Mouse (Mus musculus) liver, embryonic 14.5 days (tissue): ENCODE results near the gene Col6a6.

ENCODE experiments used
- CTCF ChIP-seq: IDR thresholded peaks from 2 replicates; pipeline ENCODE4 v1.5.1; 2016; ENCODE audit warnings: antibody characterized with exemption, low read depth, control low read depth
- EP300 ChIP-seq: IDR thresholded peaks from 2 replicates; pipeline ENCODE4 v1.6.1; 2016; ENCODE audit warnings: antibody characterized with exemption, low read depth

GRCm38 (mm10) chr9:105770690-105771089 is 57.3 kb downstream of the Col6a6 start:
- TF ChIP-seq CTCF (no peak), EP300 (no peak)
